Mouse (Mus musculus): ENCODE results near the gene Gsdma3. TPM values are rescaled to one million over a fixed set of nuclear protein-coding genes. Genes with fewer than 3 reads are reported as not detected.
"Not testable (repeated sequence)": the region's sequence is repeated elsewhere in the genome, so short reads cannot be mapped to it uniquely, and the experiment has no call there.

Gene Gsdma3
- polyA plus RNA-seq, 1 experiment: not detected

- Histone ChIP-seq H3K4me3 (no peak overlapping the region), H3K79me2 (ENCODE audit: control insufficient read depth, insufficient read depth) (no peaks in the 10 kb centered on the region), H3K4me2 (ENCODE audit: low read depth) (no peak overlapping the region), H3ac (ENCODE audit: control insufficient read depth, insufficient read length) (no peak overlapping the region), H3K36me3 (ENCODE audit: control insufficient read depth, insufficient read depth) (no peaks in the 10 kb centered on the region), H3K27me3 (ENCODE audit: control insufficient read depth, insufficient read depth, insufficient read length) (peaks cover 54% of the 10 kb centered on the region)
- TF ChIP-seq TCF12 (IDR thresholded peaks at IDR 0.05; ENCODE audit: insufficient read depth, poor library complexity, severe bottlenecking): no peak
Observed at GRCm38 (mm10) chr11:98645946-98646345, 19.8 kb downstream of the Gsdma3 start.

- no peaks in the 10 kb centered on the region for H3K36me3 ChIP-seq (ENCODE audit: control insufficient read depth, insufficient read depth)
- peaks cover 54% of the 10 kb centered on the region for H3K27me3 ChIP-seq (ENCODE audit: control insufficient read depth, insufficient read depth, insufficient read length)
- TF ChIP-seq MYOD1 (IDR thresholded peaks at IDR 0.05; ENCODE audit: control insufficient read depth in 1 of 3, insufficient read length in 2 of 3, low read depth in 2 of 3) (no peak), CEBPB (IDR thresholded peaks at IDR 0.05; ENCODE audit: insufficient read depth, poor library complexity, severe bottlenecking) (no peak), POLR2A (IDR thresholded peaks at IDR 0.05; ENCODE audit: insufficient read length, low read depth) (no peak), REST (IDR thresholded peaks at IDR 0.05; ENCODE audit: insufficient read depth, insufficient read length) (no peak), POLR2AphosphoS2 (IDR thresholded peaks at IDR 0.05; ENCODE audit: insufficient read length, low read depth) (no peak), USF1 (IDR thresholded peaks at IDR 0.05; ENCODE audit: low read depth) (no peak), TCF12 (IDR thresholded peaks at IDR 0.05; ENCODE audit: insufficient read depth, poor library complexity, severe bottlenecking) (no peak), E2F4 (IDR thresholded peaks at IDR 0.05; ENCODE audit: insufficient read depth) (no peak), MAX (IDR thresholded peaks at IDR 0.05; ENCODE audit: low read depth) (no peak), MYOG (IDR thresholded peaks at IDR 0.05; ENCODE audit: control insufficient read depth in 1 of 3, insufficient read depth in 1 of 3, insufficient read length in 2 of 3, low read depth in 2 of 3) (no peak), SRF (IDR thresholded peaks at IDR 0.05; ENCODE audit: control insufficient read depth, insufficient read length, low read depth) (no peak), TCF3 (IDR thresholded peaks at IDR 0.05; ENCODE audit: insufficient read length, low read depth) (no peak)
- H3K4me2 ChIP-seq (ENCODE audit: low read depth): no peak within 1 kb of the TSS
- H3K79me2 ChIP-seq (ENCODE audit: control insufficient read depth, insufficient read depth): no peaks in the 10 kb centered on the region
- H3ac ChIP-seq (ENCODE audit: control insufficient read depth, insufficient read length): no peak within 1 kb of the TSS
- no peak within 1 kb of the TSS for H3K4me3 ChIP-seq
Observed at GRCm38 (mm10) chr11:98646459-98646858, 20.3 kb downstream of the Gsdma3 start, which contains the start of gene Gsdma2. Gene Gsdma2, plus strand, starts transcription at chr11:98646759.

GRCm38 (mm10) chr11:98655076-98655475, 28.9 kb downstream of the Gsdma3 start:
- peaks cover 54% of the 10 kb centered on the region for H3K27me3 ChIP-seq (ENCODE audit: control insufficient read depth, insufficient read depth, insufficient read length)
- H3K36me3 ChIP-seq (ENCODE audit: control insufficient read depth, insufficient read depth); H3ac ChIP-seq (ENCODE audit: control insufficient read depth, insufficient read length); H3K4me2 ChIP-seq (ENCODE audit: low read depth); H3K4me3 ChIP-seq; H3K79me2 ChIP-seq (ENCODE audit: control insufficient read depth, insufficient read depth): not testable (repeated sequence)

DNA sequence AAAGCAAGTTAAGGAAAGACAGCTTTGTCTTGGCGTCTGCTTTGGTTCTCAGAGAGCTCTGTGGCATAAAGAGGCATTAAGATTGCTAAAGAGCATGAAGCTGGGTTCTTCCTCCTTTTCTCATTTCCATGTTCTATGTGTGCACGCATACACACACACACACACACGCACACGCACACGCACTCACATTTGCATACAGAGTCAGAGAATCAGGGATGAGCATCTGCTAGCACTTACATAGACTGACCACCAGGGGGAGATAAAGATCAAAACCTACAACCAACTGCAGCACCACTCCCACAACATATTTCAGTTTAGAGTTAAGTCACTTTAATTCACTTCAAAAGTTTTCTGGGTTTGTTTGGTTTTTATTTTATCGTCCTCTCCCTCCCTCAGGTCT, 34.4 kb downstream of the Gsdma3 start:
- Histone ChIP-seq H3K79me2 (ENCODE audit: control insufficient read depth, insufficient read depth) (no peaks in the 10 kb centered on the region), H3K4me3 (no peak overlapping the region), H3K36me3 (ENCODE audit: control insufficient read depth, insufficient read depth) (no peaks in the 10 kb centered on the region), H3K4me2 (ENCODE audit: low read depth) (no peak overlapping the region), H3ac (ENCODE audit: control insufficient read depth, insufficient read length) (no peak overlapping the region), H3K27me3 (ENCODE audit: control insufficient read depth, insufficient read depth, insufficient read length) (peaks cover 45% of the 10 kb centered on the region)
- no peak for TF ChIP-seq TCF12 (IDR thresholded peaks at IDR 0.05; ENCODE audit: insufficient read depth, poor library complexity, severe bottlenecking)
- TF ChIP-seq REST (IDR thresholded peaks at IDR 0.05; ENCODE audit: insufficient read depth, insufficient read length): no peak
- no peak for TF ChIP-seq MYOD1 (IDR thresholded peaks at IDR 0.05; ENCODE audit: control insufficient read depth in 1 of 3, insufficient read length in 2 of 3, low read depth in 2 of 3)
- no peak for TF ChIP-seq TCF3 (IDR thresholded peaks at IDR 0.05; ENCODE audit: insufficient read length, low read depth)
- TF ChIP-seq SRF (IDR thresholded peaks at IDR 0.05; ENCODE audit: control insufficient read depth, insufficient read length, low read depth): no peak
- TF ChIP-seq USF1 (IDR thresholded peaks at IDR 0.05; ENCODE audit: low read depth): no peak
- no peak for TF ChIP-seq POLR2AphosphoS2 (IDR thresholded peaks at IDR 0.05; ENCODE audit: insufficient read length, low read depth)
- no peak for TF ChIP-seq MAX (IDR thresholded peaks at IDR 0.05; ENCODE audit: low read depth)
- TF ChIP-seq E2F4 (IDR thresholded peaks at IDR 0.05; ENCODE audit: insufficient read depth): no peak
- no peak for TF ChIP-seq MYOG (IDR thresholded peaks at IDR 0.05; ENCODE audit: control insufficient read depth in 1 of 3, insufficient read depth in 1 of 3, insufficient read length in 2 of 3, low read depth in 2 of 3)
- TF ChIP-seq POLR2A (IDR thresholded peaks at IDR 0.05; ENCODE audit: insufficient read length, low read depth): no peak
- TF ChIP-seq CEBPB (IDR thresholded peaks at IDR 0.05; ENCODE audit: insufficient read depth, poor library complexity, severe bottlenecking): no peak

DNA sequence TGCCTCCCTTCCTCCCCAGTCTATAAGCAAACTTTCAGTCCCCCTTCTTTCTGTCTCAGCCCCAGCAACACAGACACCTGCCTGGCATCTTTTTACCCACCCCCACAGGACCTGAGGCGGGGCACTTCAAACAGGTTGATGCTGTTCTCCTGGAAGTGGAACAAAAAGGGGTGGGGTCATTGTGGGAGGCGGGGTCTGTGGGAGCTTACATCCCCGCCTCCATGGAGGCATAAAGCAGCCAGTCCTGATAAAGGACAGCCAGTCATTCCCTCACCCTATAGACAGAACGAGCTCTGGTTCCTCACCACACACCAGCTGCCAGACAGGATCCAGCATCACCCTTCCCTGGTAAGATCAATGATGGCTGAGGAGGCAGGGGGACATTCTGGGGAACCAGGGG, 37.9 kb downstream of the Gsdma3 start, which contains the start of gene Gsdma:
Gene Gsdma (plus strand): TSS at position 261 of the 400 bp plus-strand sequence.
- H3ac ChIP-seq (ENCODE audit: control insufficient read depth, insufficient read length): no peak within 1 kb of the TSS
- H3K79me2 ChIP-seq (ENCODE audit: control insufficient read depth, insufficient read depth): no peaks in the 10 kb centered on the region
- no peaks in the 10 kb centered on the region for H3K36me3 ChIP-seq (ENCODE audit: control insufficient read depth, insufficient read depth)
- peaks cover 55% of the 10 kb centered on the region for H3K27me3 ChIP-seq (ENCODE audit: control insufficient read depth, insufficient read depth, insufficient read length)
- no peak within 1 kb of the TSS for H3K4me2 ChIP-seq (ENCODE audit: low read depth)
- TF ChIP-seq POLR2A (IDR thresholded peaks at IDR 0.05; ENCODE audit: insufficient read length, low read depth) (no peak), MAX (IDR thresholded peaks at IDR 0.05; ENCODE audit: low read depth) (no peak), TCF3 (IDR thresholded peaks at IDR 0.05; ENCODE audit: insufficient read length, low read depth) (no peak)
- H3K4me3 ChIP-seq: no peak within 1 kb of the TSS

DNA sequence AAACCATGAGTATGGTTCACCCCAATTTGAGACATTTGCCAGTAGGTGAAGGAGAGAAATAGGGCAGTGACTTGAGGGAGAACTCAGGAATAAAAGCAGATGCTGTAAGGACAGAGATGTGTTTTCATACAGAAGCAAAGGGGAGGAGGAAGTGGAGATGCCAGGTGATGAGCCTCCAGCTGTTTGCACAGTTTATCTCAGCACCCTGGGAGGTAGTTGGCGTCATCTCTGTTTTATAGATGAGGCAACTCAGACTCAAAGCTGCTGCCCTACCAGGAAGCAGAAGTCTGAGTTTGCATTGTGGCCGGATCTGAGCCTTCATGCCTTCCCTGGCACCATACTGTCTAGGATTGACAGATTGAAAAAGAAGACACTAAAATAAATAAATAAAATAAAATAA, 42.8 kb downstream of the Gsdma3 start:
- Histone ChIP-seq H3ac (ENCODE audit: control insufficient read depth, insufficient read length) (no peak overlapping the region), H3K79me2 (ENCODE audit: control insufficient read depth, insufficient read depth) (no peaks in the 10 kb centered on the region), H3K36me3 (ENCODE audit: control insufficient read depth, insufficient read depth) (no peaks in the 10 kb centered on the region), H3K4me3 (no peak overlapping the region), H3K27me3 (ENCODE audit: control insufficient read depth, insufficient read depth, insufficient read length) (peaks cover 51% of the 10 kb centered on the region), H3K4me2 (ENCODE audit: low read depth) (no peak overlapping the region)
- TF ChIP-seq POLR2A (IDR thresholded peaks at IDR 0.05; ENCODE audit: insufficient read length, low read depth) (no peak), MYOG (IDR thresholded peaks at IDR 0.05; ENCODE audit: control insufficient read depth in 1 of 3, insufficient read depth in 1 of 3, insufficient read length in 2 of 3, low read depth in 2 of 3) (no peak), TCF3 (IDR thresholded peaks at IDR 0.05; ENCODE audit: insufficient read length, low read depth) (no peak), E2F4 (IDR thresholded peaks at IDR 0.05; ENCODE audit: insufficient read depth) (no peak), MYOD1 (IDR thresholded peaks at IDR 0.05; ENCODE audit: control insufficient read depth in 1 of 3, insufficient read length in 2 of 3, low read depth in 2 of 3) (no peak), MAX (IDR thresholded peaks at IDR 0.05; ENCODE audit: low read depth) (no peak), USF1 (IDR thresholded peaks at IDR 0.05; ENCODE audit: low read depth) (no peak), REST (IDR thresholded peaks at IDR 0.05; ENCODE audit: insufficient read depth, insufficient read length) (no peak)

All from myocyte (in vitro differentiated cells).